Mouse (Mus musculus): Measurements from ENCODE around the gene Gpr50.
A peak's percentile ranks its signal among the peaks of the same experiment; 100 is the strongest.

Gene Gpr50

DNA sequence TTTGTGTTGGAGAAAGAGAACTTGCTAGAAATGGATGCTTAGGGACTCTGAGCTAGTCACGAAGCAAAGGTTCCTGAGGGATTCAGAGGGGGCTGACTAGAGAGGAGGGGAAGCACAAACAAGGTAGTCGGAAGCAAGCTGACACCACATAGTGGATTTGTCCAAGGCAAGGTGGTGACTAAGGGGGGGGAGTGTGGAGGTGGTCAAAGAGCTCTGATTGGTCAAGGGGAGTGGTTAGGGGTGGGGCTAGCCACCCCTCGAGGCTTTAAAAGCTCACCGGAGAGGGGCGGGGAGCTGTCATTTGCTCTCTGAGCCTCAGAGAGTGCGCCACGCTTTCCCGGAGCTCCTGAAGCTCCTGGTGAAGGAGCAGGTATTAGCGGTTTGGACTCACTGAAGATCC lies at the start of gene Gpr50:
TSS of gene Gpr50 (plus strand) at position 294 of the 400 bp plus-strand sequence.
- no peak for DNase-seq

DNA sequence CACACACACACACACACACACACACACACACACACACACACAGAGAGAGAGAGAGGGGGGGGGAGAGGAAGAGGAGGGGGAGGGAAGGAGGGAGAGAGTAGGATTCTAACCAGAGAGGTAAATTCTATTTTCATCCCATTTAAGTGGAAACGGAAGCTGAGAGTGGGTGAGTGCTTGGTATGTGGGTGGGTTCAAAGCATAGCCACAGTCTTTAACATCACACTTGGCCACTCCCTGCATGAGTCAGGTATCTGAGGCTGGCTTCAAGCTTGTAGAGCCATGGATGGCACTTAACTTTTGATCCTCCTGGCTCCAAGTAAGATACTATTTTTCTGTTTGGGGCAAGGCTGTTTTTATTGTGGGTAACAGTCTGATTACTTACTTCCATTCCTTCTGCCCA lies 41.2 kb upstream of the Gpr50 start:
- no peak for DNase-seq

DNA sequence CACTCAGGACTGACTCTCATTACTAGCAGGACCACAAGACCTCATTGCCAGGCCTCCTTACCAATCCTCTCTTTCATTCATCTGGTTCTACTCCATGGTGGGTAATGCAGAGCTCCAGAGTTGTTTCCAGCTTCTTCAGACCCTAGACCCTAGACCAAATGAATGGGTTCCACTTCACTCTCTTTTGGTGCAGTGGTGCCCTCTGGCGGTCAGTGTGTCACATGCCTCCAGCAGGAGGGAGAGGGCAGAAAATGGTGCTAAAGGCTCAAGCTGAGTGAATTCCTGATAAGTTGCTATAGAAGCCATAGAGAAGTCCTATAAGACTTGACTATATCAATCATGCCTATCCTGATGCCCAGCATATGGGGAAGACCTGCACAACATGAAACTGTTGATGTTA lies 39.6 kb upstream of the Gpr50 start:
- DNase-seq = peak in 1 of 2 experiments; percentile 18

DNA sequence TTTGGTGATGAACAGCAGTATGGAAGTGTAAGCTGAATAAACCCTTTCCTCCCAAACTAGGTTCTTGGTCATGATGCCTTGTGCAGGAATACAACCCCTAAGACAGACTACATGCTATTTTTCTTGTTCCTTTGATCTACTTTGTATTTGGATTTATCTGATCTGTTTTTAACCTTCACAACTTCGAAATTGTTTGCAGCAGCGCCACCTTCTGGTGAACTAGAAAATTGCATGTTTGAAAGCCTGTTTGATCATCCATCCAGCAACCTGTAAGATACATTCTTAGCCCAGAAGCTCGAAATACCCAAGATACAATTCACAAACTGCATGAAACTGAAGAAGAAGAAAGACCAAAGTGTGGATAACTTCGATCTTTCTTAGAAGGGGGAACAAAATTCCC lies 35.2 kb upstream of the Gpr50 start:
- peak; percentile 29 to 64 for DNase-seq

DNA sequence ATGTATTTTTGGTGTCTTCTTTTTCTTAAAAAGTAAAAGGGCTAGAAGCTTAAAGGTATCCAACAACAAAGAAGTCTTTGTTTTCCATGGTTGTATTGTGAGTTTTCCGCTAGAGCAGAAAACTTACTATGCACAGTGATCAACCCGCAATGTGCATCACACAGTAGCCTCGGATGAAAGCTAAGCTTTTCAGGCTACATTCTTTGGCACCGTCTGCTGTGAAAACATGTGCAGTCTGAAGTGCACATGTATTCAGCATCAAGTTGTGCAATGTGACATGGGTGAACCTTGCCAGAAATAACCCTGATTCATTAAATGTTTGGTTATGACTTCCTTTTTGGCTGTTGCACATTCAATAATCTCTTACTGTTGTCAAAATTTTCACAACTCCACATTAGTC lies 32.8 kb upstream of the Gpr50 start:
- DNase-seq = no peak

DNA sequence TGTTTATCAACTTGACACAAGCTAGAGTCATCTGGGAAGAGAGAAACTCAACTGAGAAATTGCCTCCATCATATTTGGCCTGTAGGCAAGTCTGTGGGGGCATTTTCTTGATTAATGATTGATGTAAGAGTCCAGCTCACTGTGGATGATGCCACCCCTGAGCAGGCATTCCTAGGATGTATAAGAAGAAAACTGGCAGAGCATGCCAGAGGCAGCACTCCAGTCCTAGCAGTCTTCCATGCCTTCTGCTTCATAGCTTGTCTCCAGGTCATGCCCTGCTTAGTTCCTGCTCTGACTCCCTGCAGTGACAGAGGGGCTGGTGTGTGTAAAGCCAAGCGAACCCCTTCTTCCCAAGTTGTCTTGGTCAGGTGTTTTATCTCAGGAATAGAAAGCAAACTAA lies 32.3 kb upstream of the Gpr50 start:
- no peak for DNase-seq

DNA sequence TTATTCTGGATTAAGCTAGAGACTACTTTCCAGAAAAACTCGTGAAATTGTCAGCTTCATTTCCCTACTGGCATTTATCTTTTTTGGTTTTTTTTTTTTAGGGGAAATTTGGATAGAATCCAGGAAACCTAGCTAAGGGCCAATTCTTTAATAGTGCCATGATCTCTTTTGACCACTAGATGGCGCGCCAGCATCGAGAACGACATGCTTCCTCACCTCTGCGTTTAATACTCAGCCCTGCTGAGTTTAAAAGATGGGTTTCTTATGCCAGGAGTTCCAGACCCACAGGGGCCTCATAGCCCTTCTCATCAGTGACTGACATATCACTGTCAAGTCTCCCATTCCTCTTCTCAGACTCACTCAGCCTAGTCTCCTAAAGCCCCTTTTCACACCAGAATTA lies 15.5 kb upstream of the Gpr50 start:
- peak; percentile 56 to 76 for DNase-seq

DNA sequence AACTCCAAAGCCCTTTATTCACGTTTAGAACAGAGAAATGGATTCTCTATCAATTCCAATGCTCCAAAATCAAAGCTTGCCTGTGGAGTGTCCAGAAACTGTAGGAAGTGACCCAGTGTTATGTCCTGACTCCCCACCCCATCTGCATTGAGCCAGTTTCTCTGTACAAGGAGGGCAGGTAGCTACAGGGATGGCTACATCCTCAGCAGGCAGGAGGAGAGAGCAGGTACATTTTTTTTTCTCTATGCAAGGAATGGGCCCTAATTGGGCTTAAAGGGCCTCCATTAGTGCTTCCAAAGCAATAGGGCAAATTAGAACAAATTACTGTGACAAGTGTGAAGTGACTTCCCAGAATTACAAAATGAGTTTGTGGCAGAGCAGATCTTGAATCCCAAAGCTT lies 15.0 kb upstream of the Gpr50 start:
- DNase-seq = no peak

DNA sequence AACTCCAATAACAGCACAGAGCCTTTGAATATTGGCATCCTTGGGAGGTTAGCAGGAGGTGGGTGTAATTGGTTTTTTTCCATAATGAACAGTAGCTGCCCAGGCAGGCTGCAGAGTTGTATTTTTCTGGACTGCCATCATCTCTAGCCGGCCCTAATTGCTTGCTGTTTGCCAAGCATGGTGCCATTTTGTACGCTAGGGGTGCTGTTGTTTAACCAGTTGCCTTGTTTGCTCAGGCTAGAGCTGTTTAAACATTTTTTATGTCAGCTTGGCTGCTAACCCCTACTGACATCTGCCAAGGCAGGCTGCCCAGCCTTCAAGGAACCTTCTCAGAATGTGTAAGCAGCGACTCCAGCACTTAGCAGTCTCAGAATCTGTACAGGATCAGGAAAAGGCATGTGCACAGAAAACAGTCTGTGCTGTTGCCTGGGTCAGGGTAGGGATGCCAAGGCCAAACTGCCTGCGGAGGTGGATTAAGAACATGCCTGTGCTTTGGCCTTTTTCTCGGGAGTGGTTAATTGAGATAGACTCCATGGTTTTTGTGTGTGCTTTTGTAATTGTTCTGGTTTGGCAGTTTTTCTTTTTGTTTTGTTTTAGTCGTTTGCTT lies 14.5 kb upstream of the Gpr50 start:
- DNase-seq = peak; percentile 56 to 67

DNA sequence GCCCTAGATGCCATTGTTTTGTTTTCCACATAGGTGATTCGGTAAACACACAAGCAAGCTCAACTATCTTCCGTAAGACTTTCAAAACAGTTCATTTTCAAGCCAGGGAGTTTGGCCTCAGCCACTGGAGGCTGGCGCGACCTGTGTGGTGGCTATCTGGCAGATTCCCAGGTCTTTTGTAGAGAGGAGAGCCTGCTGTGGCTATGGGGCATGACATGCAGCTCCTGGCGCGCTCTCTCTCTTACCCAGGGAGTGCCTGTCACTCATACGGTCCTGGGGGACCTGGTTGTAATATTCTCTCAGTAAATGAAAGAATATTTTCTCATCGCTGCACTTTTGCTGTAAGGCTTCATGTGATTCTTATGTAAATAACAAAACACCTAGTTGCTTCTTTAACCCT lies 13.5 kb upstream of the Gpr50 start:
- peak in 1 of 2 experiments; percentile 18 for DNase-seq

DNA sequence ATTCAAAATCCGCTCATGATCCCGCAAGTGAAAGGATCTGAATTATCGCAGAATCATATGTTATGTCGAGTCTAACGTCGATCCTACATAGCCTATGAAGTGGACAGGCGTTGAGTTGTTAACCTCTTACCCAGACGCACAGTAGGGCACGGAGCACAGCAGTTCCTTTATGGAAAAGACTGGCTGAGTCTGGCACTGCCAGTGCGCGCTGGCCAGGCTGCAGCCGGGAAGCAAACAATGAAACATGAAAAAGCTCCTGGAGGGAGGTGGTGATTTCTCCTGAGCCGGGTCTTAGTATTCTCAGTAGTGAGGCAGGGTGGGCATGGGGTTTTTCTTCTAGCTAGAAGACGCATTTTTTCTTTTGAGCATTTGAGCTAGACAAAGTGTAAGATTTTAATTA lies 1.7 kb upstream of the Gpr50 start:
- DNase-seq = no peak

DNA sequence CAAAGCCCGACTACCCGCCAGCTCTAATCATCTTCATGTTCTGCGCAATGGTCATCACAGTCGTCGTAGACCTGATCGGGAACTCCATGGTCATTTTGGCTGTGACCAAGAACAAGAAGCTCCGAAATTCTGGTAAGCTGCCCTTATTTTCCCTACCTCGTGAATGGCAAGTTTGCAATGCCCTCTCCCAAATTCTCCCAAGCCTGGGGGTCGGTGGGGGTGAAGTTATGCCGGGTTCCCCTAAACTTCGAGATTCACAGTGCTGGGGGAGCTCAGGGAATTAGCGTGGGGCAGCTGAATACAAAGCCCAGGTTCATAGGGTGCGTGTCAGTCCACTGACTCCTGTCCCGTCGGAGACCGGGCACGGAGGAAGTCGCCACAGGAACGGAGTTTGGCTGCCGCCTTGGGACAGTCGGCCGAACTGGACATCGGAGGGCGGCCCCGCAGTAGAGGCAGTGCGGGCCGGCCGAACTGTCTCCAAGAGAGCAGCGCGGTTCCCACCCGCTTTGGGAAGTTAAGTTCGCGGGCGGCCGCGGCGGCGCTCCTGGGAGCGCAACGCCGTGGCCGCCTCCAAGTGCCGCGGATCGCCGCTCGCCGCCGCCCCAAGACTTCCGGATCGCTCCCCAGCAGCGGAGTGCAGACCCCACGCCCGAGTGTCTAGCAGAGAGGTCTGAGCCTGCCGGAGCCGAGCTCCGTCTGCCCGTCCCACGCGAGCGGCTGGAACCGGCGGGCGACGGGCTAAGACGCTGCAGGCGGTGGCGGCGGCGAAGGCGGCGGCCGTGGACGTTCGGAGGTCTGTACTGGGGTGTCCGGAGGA lies 612 bp downstream of the Gpr50 start:
- DNase-seq = peak in 1 of 2 experiments; percentile 5

DNA sequence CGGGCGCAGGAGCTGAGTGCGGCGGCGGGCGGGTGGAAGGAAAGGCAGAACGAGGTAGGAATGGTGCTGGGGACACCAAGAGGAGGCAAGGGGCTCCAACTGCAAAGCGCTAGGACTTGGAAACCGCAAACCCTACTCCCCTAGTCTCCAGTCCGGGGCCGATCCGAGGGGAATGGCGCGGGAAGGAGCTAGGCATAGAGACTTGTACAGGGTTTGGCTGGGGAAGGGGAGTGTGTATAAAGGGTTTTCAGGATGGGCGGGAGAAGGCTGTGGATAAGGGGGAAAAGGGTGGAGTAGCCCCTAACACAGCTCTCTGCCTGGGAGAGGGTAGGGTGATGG lies 1.2 kb downstream of the Gpr50 start:
- DNase-seq = no peak

DNA sequence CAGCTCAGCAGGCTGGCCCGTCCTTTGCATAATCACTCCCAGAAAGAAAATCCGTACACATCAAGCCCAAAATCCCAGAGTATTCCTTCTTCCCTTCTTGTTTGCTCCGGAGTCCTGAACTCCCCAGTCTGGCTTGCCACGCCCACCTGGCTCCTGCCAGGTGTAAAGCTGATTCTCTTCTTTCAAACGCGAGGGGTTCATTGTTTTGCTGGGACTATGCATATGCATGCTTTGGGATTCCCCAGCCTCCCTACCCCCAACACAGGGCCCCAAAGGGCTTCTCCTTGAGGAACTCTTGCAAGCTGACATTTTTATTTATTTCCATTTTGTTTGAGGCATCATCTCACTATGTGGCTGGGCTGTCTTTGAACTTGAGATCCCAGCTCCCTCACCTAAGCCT lies 6.8 kb downstream of the Gpr50 start:
- DNase-seq = no peak

DNA sequence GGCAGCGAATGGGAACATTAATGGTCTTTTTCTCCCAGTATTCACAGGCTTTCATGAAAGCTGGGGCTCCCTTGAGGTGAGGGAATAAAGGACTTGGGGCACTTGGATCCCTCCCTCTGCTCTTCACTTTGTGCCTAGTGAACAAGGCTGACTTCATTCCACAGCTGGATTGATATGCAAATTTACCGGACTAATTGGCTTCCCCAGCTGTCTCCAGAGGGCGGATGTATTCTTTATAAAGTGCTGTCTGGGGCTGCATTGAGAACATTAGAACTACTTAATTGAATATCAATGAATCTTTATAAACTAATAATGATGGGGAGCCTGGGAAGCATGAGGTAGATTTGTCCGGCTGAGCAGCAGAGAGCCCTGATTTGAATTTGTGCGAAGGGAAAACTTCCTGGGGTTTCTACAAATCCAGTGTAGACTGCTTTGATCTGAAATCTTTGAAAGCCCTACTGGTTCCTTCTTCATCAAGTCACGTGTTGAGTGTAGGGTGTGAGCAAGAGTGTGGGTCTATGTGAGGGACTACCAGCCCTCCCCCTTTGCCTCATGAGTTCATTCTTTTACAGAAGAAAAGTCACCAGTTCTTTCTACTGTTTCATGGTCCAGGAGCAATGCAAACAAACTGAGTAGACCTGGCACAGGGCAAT lies 37.5 kb downstream of the Gpr50 start:
- DNase-seq = no peak

All from cerebellum, postnatal 25 days (tissue).